In the genomic region with DNA sequence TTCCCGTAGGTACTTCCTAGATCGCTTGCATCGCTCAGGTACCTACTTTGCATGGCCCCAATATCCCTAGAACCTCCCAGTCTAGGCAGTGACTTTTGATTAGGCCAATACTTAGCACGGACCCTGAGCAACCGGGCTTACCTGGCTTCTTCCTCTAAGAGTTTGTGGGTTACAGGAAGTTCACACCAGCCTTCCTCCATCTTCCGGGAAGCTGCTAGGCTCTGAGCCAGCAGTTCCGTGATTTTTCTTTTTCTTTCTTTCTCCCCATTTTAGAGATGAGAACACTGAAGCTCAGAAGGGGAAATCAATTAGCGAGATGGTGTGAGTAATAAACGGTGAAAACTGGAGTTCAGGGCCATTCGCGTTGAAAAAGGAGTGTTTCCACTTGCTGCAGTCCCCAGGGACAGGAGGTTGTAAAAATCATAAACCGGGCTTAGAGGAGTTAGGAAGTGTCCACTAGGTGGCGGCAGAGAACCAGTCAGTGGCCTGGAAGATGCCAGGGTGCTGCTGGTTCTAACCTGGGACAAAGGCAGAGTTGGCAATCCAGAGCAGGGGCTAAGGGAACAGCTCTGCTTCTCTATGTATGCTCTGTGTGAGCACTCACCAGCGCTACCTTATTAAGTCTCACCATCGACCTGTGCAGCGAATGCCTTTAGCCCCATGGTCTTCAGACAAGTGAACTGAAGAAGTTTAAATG, we compare ENCODE assay signal across 9 mouse cellular contexts. TPM values are rescaled to one million over a fixed set of nuclear protein-coding genes. Genes with fewer than 3 reads are reported as not detected.
DNase-seq lines count a peak whose midpoint lies in the region; ATAC-seq and TF ChIP-seq lines count a peak whose summit lies in the region.
"Had no signal": no experiment of that assay in that cellular context is flagged by ENCODE, and none has a peak within 500 bp of the region (broad histone marks: within the 10 kb centered on the region; RNA-seq: fewer than 3 reads in every experiment).

No protein-coding gene starts in this region.

- WGBS in intestine, postnatal 0 days = 54% methylated on average over 16 of the region's 16 CpGs
- 51% methylated on average over 16 of the region's 16 CpGs for WGBS in limb, embryonic 11.5 days
- 53% methylated on average over 16 of the region's 16 CpGs for WGBS in stomach, postnatal 0 days

- 0 out of 2 replicates have a peak, but pooled peaks have one; percentile 41 for ATAC-seq in intestine, postnatal 0 days
- ATAC-seq in limb, embryonic 11.5 days (ENCODE audit: insufficient number of reproducible peaks, low FRiP score, low TSS enrichment, low read depth) = 0 out of 2 replicates have a peak, but pooled peaks have one; percentile 57
- ATAC-seq in stomach, postnatal 0 days (ENCODE audit: low FRiP score, low TSS enrichment) = peak; percentile 35

- peak; percentile 35 for DNase-seq in 3134 (ENCODE audit: extremely low read depth, insufficient read length, low spot score)
- DNase-seq in T-cell, adult 2 months (ENCODE audit: low spot score) = peak; percentile 69
- peak; percentile 89 to 91 for DNase-seq in cerebellum, postnatal 10 days
- peak; percentile 82 to 91 for DNase-seq in frontal cortex, postnatal 36 days (ENCODE audit: low spot score in 2 of 2)
- peak; percentile 85 for DNase-seq in limb, embryonic 11.5 days (ENCODE audit: low spot score)
- DNase-seq in natural killer cell, adult 2 months (ENCODE audit: low spot score in 2 of 2) = peak; percentile 62 to 82
- DNase-seq in stomach, postnatal 0 days (ENCODE audit: low spot score) = peak; percentile 68

- H3K9me3 ChIP-seq in intestine, postnatal 0 days (ENCODE audit: control insufficient read depth) = no peaks in the 10 kb centered on the region; the same call in 1 of the 2 replicates
- 0 out of 2 replicates have a peak, but pooled peaks cover 2% of the 10 kb centered on the region for H3K9me3 ChIP-seq in limb, embryonic 11.5 days (ENCODE audit: control insufficient read depth, low read length)
- no peaks in the 10 kb centered on the region for H3K9me3 ChIP-seq in stomach, postnatal 0 days (ENCODE audit: control insufficient read depth, low read length)

- no peaks in the 10 kb centered on the region for H3K4me1 ChIP-seq in intestine, postnatal 0 days (replicated peaks; ENCODE audit: control insufficient read depth, insufficient read depth, low read length)
- no peaks in the 10 kb centered on the region for H3K4me1 ChIP-seq in limb, embryonic 11.5 days (ENCODE audit: control insufficient read depth, insufficient read depth, low read length)
- H3K4me1 ChIP-seq in stomach, postnatal 0 days (replicated peaks; ENCODE audit: control insufficient read depth, insufficient read depth) = no peaks in the 10 kb centered on the region

- no peak overlapping the region for H3K9ac ChIP-seq in intestine, postnatal 0 days (ENCODE audit: low read depth, low read length)
- no peak overlapping the region for H3K9ac ChIP-seq in limb, embryonic 11.5 days (ENCODE audit: low read length)
- no peak overlapping the region for H3K9ac ChIP-seq in stomach, postnatal 0 days (ENCODE audit: low read length)

- no peaks in the 10 kb centered on the region for H3K36me3 ChIP-seq in intestine, postnatal 0 days (ENCODE audit: control insufficient read depth, insufficient read depth)
- no peaks in the 10 kb centered on the region for H3K36me3 ChIP-seq in limb, embryonic 11.5 days (ENCODE audit: control insufficient read depth, insufficient read depth, low read length)
- H3K36me3 ChIP-seq in stomach, postnatal 0 days (ENCODE audit: control insufficient read depth, insufficient read depth, low read length) = no peaks in the 10 kb centered on the region

- H3K27ac ChIP-seq in intestine, postnatal 0 days (ENCODE audit: low read depth, low read length) = no peak overlapping the region
- no peak overlapping the region for H3K27ac ChIP-seq in limb, embryonic 11.5 days (replicated peaks; ENCODE audit: low read depth, low read length)
- H3K27ac ChIP-seq in stomach, postnatal 0 days (replicated peaks) = no peak overlapping the region

- peak; percentile 91 for TF ChIP-seq CTCF in intestine, postnatal 0 days (IDR thresholded peaks at IDR 0.05; ENCODE audit: low read depth)
- peak; percentile 83 for TF ChIP-seq CTCF in stomach, postnatal 0 days (IDR thresholded peaks at IDR 0.05; ENCODE audit: low read depth)

- no peaks in the 10 kb centered on the region for H3K27me3 ChIP-seq in intestine, postnatal 0 days (replicated peaks; ENCODE audit: control insufficient read depth, insufficient read depth, low read length)
- no peaks in the 10 kb centered on the region for H3K27me3 ChIP-seq in limb, embryonic 11.5 days (ENCODE audit: control insufficient read depth, insufficient read depth, low read length)
- no peaks in the 10 kb centered on the region for H3K27me3 ChIP-seq in stomach, postnatal 0 days (ENCODE audit: control insufficient read depth, insufficient read depth, low read length)

- H3K4me2 ChIP-seq in intestine, postnatal 0 days (replicated peaks; ENCODE audit: low read depth) = no peak overlapping the region
- H3K4me2 ChIP-seq in limb, embryonic 11.5 days (ENCODE audit: low read depth, severe bottlenecking) = no peak overlapping the region
- H3K4me2 ChIP-seq in stomach, postnatal 0 days (replicated peaks; ENCODE audit: low read depth) = no peak overlapping the region

- no peak overlapping the region for H3K4me3 ChIP-seq in intestine, postnatal 0 days (ENCODE audit: low read depth, low read length)
- no peak overlapping the region for H3K4me3 ChIP-seq in limb, embryonic 11.5 days (ENCODE audit: low read depth, low read length)
- no peak overlapping the region for H3K4me3 ChIP-seq in stomach, postnatal 0 days (ENCODE audit: low read depth, low read length)
- H3K4me3 ChIP-seq: erythroblast, embryonic 14.5 days had no signal

- TF ChIP-seq EP300 in stomach, postnatal 0 days (optimal IDR thresholded peaks at IDR 0.05) = no peak

RNA-seq across cellular contexts. Expression of gene Mlana, which starts 13.6 kb away (rescaled TPM):
- 2.7 and 2.9 TPM in 2 replicates for polyA plus RNA-seq in intestine, postnatal 0 days (2015; fragmentation: Nextera tagmentation; extraction: Ambion mirVana)
- polyA plus RNA-seq in limb, embryonic 11.5 days (2014; fragmentation: Nextera tagmentation; extraction: Ambion mirVana) = 0.35 TPM in 1 of 2 replicates, not detected in the other
- polyA plus RNA-seq in stomach, postnatal 0 days (2015; fragmentation: Nextera tagmentation; extraction: Ambion mirVana) = not detected in 2 replicates
- polyA plus RNA-seq: erythroblast, embryonic 14.5 days had no signal

RNA-seq across cellular contexts. Expression of gene Ermp1, which starts 35.8 kb away (rescaled TPM):
- polyA plus RNA-seq in intestine, postnatal 0 days (2015; fragmentation: Nextera tagmentation; extraction: Ambion mirVana) = 7.8 and 8.3 TPM in 2 replicates
- polyA plus RNA-seq in limb, embryonic 11.5 days (2014; fragmentation: Nextera tagmentation; extraction: Ambion mirVana) = 11.7 and 16.8 TPM in 2 replicates
- polyA plus RNA-seq in stomach, postnatal 0 days (2015; fragmentation: Nextera tagmentation; extraction: Ambion mirVana) = 19.9 and 23.0 TPM in 2 replicates

Comparison
In these comparisons a context has a peak if more than half of its experiments do, and no peak if none do; other contexts are left out.
1. DNase-seq: peak in every context shown above with its lines; median percentile 90 in cerebellum, postnatal 10 days; 86 in frontal cortex, postnatal 36 days; 85 in limb, embryonic 11.5 days; 72 in natural killer cell, adult 2 months; 69 in T-cell, adult 2 months; 68 in stomach, postnatal 0 days; 35 in 3134.